In the genomic region with DNA sequence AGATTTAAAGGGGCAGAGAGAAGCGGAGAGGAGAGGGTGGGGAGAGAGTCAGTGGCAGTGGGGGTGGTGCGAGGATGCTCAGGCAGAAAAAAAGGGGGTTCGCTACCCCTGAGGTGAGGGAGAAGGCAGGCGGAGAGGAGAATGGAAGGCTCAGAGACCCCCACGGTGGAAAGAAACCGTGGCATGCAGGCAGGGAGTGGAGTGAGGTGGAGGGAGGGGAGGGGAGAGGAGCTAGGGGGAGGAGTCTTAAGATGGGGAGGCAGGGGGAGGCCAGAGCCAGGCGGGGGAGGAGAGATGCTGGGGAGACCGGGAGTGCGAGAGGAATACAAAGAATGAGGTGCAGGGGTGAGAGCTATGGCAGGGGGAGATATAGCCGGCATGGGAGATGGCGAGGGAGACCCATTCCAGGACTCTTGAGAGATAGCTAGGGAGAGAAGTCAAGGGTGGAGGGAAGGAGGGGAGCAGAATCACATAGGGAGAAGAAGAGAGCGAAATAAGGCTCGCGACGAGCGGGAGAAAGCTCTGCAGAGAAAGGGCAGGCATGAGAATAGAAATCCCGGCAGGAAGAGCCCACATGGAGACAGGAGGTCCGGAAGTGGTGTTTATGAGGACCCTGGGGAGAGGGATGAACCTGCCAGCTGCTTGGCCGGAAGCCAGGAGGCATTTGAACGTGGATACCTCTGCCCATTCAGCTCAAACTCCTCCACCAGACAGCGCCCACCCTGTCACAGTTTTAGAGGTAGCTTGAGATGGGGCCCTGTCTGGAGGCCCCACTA, we compare ENCODE assay signal across 8 mouse cellular contexts. TPM values are rescaled to one million over a fixed set of nuclear protein-coding genes. Genes with fewer than 3 reads are reported as not detected.
DNase-seq lines count a peak whose midpoint lies in the region; ATAC-seq and TF ChIP-seq lines count a peak whose summit lies in the region.

A gene (minus strand): TSS at position 511 of the 776 bp plus-strand sequence.

- no peaks in the 10 kb centered on the region for H3K27me3 ChIP-seq in ES-Bruce4 (ENCODE audit: control insufficient read depth, insufficient read depth, low read length, poor library complexity, severe bottlenecking)
- peaks cover 29% of the 10 kb centered on the region for H3K27me3 ChIP-seq in forebrain, embryonic 11.5 days (ENCODE audit: control insufficient read depth, insufficient read depth, low read length)
- peaks cover 3% of the 10 kb centered on the region; the same call in 1 of the 2 replicates for H3K27me3 ChIP-seq in neural tube, embryonic 14.5 days (ENCODE audit: control insufficient read depth, insufficient read depth, low read length)

- peak within 1 kb of the TSS; percentile 62 for H3K9ac ChIP-seq in ES-Bruce4 (ENCODE audit: low read depth, poor library complexity, severe bottlenecking)
- peak within 1 kb of the TSS; percentile 71 for H3K9ac ChIP-seq in forebrain, embryonic 11.5 days (ENCODE audit: low read length)
- peak within 1 kb of the TSS; percentile 62 for H3K9ac ChIP-seq in neural tube, embryonic 14.5 days (replicated peaks; ENCODE audit: low read depth, low read length)

- 3% methylated on average over 21 of the region's 21 CpGs for WGBS in forebrain, embryonic 11.5 days
- 4% methylated on average over 21 of the region's 21 CpGs for WGBS in neural tube, embryonic 14.5 days

- H3K4me3 ChIP-seq in ES-Bruce4 (ENCODE audit: low read depth, low read length), result peak within 1 kb of the TSS; percentile 72
- H3K4me3 ChIP-seq in forebrain, embryonic 11.5 days (ENCODE audit: low read depth, low read length), result peak within 1 kb of the TSS; percentile 55
- H3K4me3 ChIP-seq in neural tube, embryonic 14.5 days (ENCODE audit: low read depth, low read length), result peak within 1 kb of the TSS; percentile 52

- H3K27ac ChIP-seq in ES-Bruce4 (ENCODE audit: insufficient read depth, low read length), result no peak within 1 kb of the TSS
- H3K27ac ChIP-seq in forebrain, embryonic 11.5 days (ENCODE audit: low read depth, low read length), result peak within 1 kb of the TSS; percentile 15
- H3K27ac ChIP-seq in neural tube, embryonic 14.5 days (ENCODE audit: low read depth, low read length), result peak within 1 kb of the TSS; percentile 83

- DNase-seq in adrenal gland, postnatal 14 days, result peak; percentile 33
- no peak for DNase-seq in adrenal gland, adult 8-10 months
- DNase-seq in forebrain, embryonic 11.5 days (ENCODE audit: low spot score), result no peak
- DNase-seq in layer of hippocampus, postnatal 10 days (ENCODE audit: low spot score in 2 of 2), result peak; percentile 63 to 65
- no peak for DNase-seq in urinary bladder, postnatal 14 days (ENCODE audit: low spot score)
- no peak for DNase-seq in adrenal gland, adult 2 months

- peak within 1 kb of the TSS; percentile 100 for H3K4me2 ChIP-seq in forebrain, embryonic 11.5 days (ENCODE audit: low read depth, low read length, severe bottlenecking)
- peak within 1 kb of the TSS; percentile 58 for H3K4me2 ChIP-seq in neural tube, embryonic 14.5 days (ENCODE audit: low read depth, low read length)

- no peak for TF ChIP-seq EP300 in ES-Bruce4 (IDR thresholded peaks at IDR 0.05; ENCODE audit: insufficient read depth, low read depth, low read length)

- H3K9me3 ChIP-seq in ES-Bruce4 (replicated peaks; ENCODE audit: control insufficient read depth, insufficient read depth, low read length, poor library complexity, severe bottlenecking), result no peaks in the 10 kb centered on the region
- H3K9me3 ChIP-seq in forebrain, embryonic 11.5 days (ENCODE audit: control insufficient read depth, low read length), result no peaks in the 10 kb centered on the region
- H3K9me3 ChIP-seq in neural tube, embryonic 14.5 days (ENCODE audit: control insufficient read depth, low read length), result no peaks in the 10 kb centered on the region

- no peaks in the 10 kb centered on the region for H3K4me1 ChIP-seq in ES-Bruce4 (ENCODE audit: control insufficient read depth, insufficient read depth, low read length)
- peaks cover 12% of the 10 kb centered on the region for H3K4me1 ChIP-seq in forebrain, embryonic 11.5 days (replicated peaks; ENCODE audit: control insufficient read depth, insufficient read depth, low read length)
- H3K4me1 ChIP-seq in neural tube, embryonic 14.5 days (ENCODE audit: control insufficient read depth, insufficient read depth, low read length), result peaks cover 9% of the 10 kb centered on the region; the same call in 1 of the 2 replicates

- no peak for ATAC-seq in forebrain, embryonic 11.5 days (replicated peaks; ENCODE audit: low FRiP score)
- ATAC-seq in neural tube, embryonic 14.5 days (ENCODE audit: low read depth), result peak; percentile 63

- no peak for TF ChIP-seq POLR2A in ES-Bruce4 (IDR thresholded peaks at IDR 0.05; ENCODE audit: insufficient read depth, low read length)

- no peaks in the 10 kb centered on the region for H3K36me3 ChIP-seq in ES-Bruce4 (ENCODE audit: control insufficient read depth, insufficient read depth, low read length, poor library complexity, severe bottlenecking)
- no peaks in the 10 kb centered on the region for H3K36me3 ChIP-seq in forebrain, embryonic 11.5 days (ENCODE audit: control insufficient read depth, insufficient read depth, low read length)
- peaks cover 4% of the 10 kb centered on the region; the same call in 1 of the 2 replicates for H3K36me3 ChIP-seq in neural tube, embryonic 14.5 days (ENCODE audit: control insufficient read depth, insufficient read depth, low read length)

- TF ChIP-seq CTCF in ES-Bruce4 (IDR thresholded peaks at IDR 0.05; ENCODE audit: low read depth, low read length), result no peak

RNA-seq across cellular contexts. Expression of the gene that starts here (rescaled TPM):
- total RNA-seq in adrenal gland, postnatal 14 days (2021), result 3.3 and 5.9 TPM in 2 replicates
- total RNA-seq in adrenal gland, adult 8-10 months (2022), result 1 to 10 TPM; 3.3 to 6.9 (median 5.3) TPM
- polyA plus RNA-seq in ES-Bruce4 (2011; ENCODE audit: insufficient read depth, insufficient read length, low read depth, missing spikeins), result 3.6 and 4.7 TPM in 2 replicates
- 2.9 and 3.7 TPM in 2 replicates for polyA plus RNA-seq in forebrain, embryonic 11.5 days (2014; fragmentation: Nextera tagmentation; extraction: Ambion mirVana)
- total RNA-seq in layer of hippocampus, postnatal 10 days (2021), result 100 to 1,000 TPM; 410 to 431 TPM
- 36.2 and 41.3 TPM in 2 replicates for polyA plus RNA-seq in neural tube, embryonic 14.5 days (2014; fragmentation: Nextera tagmentation; extraction: Ambion mirVana)
- total RNA-seq in adrenal gland, adult 2 months (2021), result 1 to 10 TPM; 2.5 to 3.0 TPM
- 4.0 and 6.8 TPM in 2 replicates for polyA plus RNA-seq in adrenal gland, adult 2 months (2012; rRNA removed)

Comparison
In these comparisons a context has a peak if more than half of its experiments do, and no peak if none do; other contexts are left out.
1. RNA of the gene that starts here (total RNA-seq): 410 to 431 TPM in layer of hippocampus, postnatal 10 days; 3.3 to 6.9 TPM in adrenal gland, adult 8-10 months, 3.3 to 5.9 TPM in adrenal gland, postnatal 14 days and 2.5 to 3.0 TPM in adrenal gland, adult 2 months; every median in the first group is over 10 times any median in the second.
2. DNase-seq: peak in adrenal gland, postnatal 14 days (single experiment) and layer of hippocampus, postnatal 10 days (2 of 2); none in adrenal gland, adult 8-10 months (single experiment), forebrain, embryonic 11.5 days (single experiment), urinary bladder, postnatal 14 days (single experiment) and adrenal gland, adult 2 months (single experiment).
3. Peak in every context shown above with its lines, with median percentiles within 50 percentile points of each other: H3K4me3 ChIP-seq and H3K9ac ChIP-seq.